Mouse (Mus musculus) heart, adult 10 weeks (tissue): Measurements from ENCODE around the gene Gm11239. TPM values are rescaled to one million over a fixed set of nuclear protein-coding genes. Genes with fewer than 3 reads are reported as not detected.

Experiments used
- polyA plus RNA-seq: library from polyadenylated mRNA; stranded (reverse); fragments of 350-450 nt; fragmentation: Illumina TruSeq; extraction: RNeasy Lipid Tissue Mini Kit (QIAGEN cat#74804); gene quantifications from one replicate; pipeline ENCODE4 v1.2.3, GENCODE M21; 2014; ENCODE audit warnings: low read depth, low replicate concordance

The Gm11239 gene
- not detected for polyA plus RNA-seq

DNA sequence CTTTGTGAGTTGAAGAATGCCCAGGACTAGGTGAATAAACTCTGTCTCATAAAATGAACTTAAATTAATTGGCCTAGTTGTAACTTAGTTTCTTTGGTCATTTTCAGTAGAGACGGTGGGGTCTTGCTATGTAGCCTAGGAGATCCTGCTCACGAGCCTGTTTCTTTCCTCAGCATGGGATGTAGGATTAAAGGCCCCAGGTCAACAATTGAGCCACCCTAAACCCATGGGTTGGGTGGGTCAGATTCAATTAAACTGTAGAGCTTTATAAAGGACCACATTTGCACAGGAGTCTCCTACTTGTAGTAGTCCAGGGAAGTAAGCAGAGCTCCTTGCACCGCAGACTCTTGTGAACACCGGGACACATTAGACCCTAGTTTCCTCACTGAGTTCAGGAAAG, at the start of gene Gm11239:
Gm11239 (plus strand) TSS at position 301 of the 400 bp plus-strand sequence.

GRCm38 (mm10) chr4:73622684-73623083, 45.5 kb upstream of the Gm11239 start, which contains the start of gene Gm11237:
Gm11237 (plus strand) TSS chr4:73622984.

DNA sequence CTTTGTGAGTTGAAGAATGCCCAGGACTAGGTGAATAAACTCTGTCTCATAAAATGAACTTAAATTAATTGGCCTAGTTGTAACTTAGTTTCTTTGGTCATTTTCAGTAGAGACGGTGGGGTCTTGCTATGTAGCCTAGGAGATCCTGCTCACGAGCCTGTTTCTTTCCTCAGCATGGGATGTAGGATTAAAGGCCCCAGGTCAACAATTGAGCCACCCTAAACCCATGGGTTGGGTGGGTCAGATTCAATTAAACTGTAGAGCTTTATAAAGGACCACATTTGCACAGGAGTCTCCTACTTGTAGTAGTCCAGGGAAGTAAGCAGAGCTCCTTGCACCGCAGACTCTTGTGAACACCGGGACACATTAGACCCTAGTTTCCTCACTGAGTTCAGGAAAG, 30.3 kb upstream of the Gm11239 start, which contains the start of gene Gm11236:
Gm11236 (plus strand) TSS at position 301 of the 400 bp plus-strand sequence.

GRCm38 (mm10) chr4:73683216-73683615, 15.1 kb downstream of the Gm11239 start, which contains the start of gene Gm428:
Gm428 (plus strand) TSS chr4:73683516.

Other genes with a start within 250 kb of the Gm11239 start
- gene Gm11238, start 60.5 kb upstream of the Gm11239 start, polyA plus RNA-seq = not detected
- gene Gm11237, start 45.4 kb upstream of the Gm11239 start, polyA plus RNA-seq = not detected
- gene Gm11236, start 30.2 kb upstream of the Gm11239 start, polyA plus RNA-seq = not detected
- gene Gm428, start 15.2 kb downstream of the Gm11239 start, polyA plus RNA-seq = not detected
- gene Rasef, start 122.6 kb downstream of the Gm11239 start, polyA plus RNA-seq = 0.84 TPM
- gene Gm11758, start 207.9 kb downstream of the Gm11239 start, polyA plus RNA-seq = not detected
- not detected for gene Gm11757, start 222.8 kb downstream of the Gm11239 start, polyA plus RNA-seq
- gene Gm13871, start 237.6 kb downstream of the Gm11239 start, polyA plus RNA-seq = not detected